Mouse (Mus musculus): ENCODE measurements around the gene Atg10.
"Not testable (repeated sequence)": the region's sequence is repeated elsewhere in the genome, so short reads cannot be mapped to it uniquely, and the experiment has no call there.

The Atg10 gene

DNA sequence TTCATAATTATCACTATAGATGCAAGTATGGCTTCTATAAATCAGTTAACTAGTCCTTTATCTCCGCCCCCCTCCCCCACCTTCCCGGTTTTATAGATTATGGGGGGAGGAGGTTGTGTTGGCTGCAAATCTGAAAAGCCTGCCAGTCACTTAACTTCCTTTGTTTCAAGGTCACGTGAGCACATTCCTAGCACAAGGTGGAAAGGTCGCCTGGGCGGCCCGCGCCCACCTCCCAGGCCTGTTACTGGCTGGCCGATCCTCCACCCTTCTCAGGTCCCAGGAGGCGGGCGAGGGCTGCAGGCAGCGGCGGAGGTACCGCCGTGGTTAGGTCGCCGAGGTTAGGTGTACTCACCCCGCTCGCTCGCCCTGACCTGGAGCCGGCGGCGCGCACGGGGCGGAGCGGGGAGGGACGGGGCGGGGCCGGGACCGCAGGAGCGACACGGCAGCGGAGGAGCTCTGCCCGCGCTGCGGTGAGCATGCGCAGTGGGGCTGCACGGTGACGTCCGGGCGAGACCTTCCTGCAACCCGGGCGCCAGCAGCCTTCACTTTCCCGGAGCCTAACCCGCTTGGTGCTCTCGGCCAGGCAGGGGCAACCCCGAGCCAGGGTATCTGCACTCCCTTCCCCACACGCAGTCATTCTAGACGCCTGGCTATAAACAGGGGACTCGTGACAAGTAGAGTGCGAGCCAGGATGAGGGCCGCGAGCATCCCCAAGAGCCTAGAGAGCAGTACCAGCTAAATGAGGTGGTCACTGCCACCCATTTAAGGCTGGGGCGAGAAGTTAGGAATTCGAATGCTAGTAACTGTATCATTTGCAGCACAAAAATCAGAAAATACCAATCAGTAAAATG lies at the start of gene Atg10:
TSS of gene Atg10 (minus strand) at position 382 of the 851 bp plus-strand sequence.
- peak; percentile 94 for DNase-seq

DNA sequence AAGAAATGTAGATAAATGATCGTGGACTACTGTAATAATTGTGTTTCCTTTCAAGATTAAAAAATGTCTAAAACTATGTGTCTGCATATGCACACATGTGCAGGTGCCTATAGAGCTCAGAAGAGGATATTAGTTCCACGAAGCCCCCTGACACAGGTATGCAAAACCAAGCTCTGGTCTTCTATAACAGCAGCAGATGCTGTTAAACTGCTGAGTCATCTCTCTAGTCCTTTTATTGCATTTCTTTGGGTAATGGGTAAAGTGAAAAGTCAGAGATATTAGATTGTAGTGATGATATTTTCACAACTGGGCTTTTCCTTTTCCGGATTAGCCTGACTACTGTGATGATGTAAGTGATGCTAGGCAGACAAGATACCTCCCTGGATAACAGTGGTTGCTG lies 28.6 kb upstream of the Atg10 start:
- no peak for DNase-seq

- no peak for DNase-seq
Measured at GRCm38 (mm10) chr13:91251636-91252035, 27.9 kb upstream of the Atg10 start.

GRCm38 (mm10) chr13:91250050-91250449 lies 26.3 kb upstream of the Atg10 start:
- DNase-seq = not testable (repeated sequence)

DNA sequence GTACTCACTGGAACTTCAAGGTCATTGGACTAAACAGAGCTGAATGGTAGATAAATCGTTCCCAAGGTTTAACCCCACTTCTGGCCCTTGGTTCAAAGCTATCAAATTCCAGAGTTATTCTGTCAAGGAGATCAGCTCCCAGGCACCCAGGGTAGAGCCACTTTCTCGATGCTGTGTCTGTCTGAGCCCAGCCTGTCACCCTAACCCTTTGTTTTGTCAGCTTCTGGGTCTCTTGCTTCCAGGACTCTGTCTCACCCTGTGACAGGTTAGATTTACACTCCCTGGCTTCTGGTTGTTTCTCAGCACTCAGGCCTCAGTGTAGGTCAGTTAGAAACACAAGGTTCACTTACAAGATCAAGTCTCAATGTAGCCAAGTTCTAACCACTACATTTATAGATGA lies 22.7 kb upstream of the Atg10 start:
- DNase-seq = no peak

DNA sequence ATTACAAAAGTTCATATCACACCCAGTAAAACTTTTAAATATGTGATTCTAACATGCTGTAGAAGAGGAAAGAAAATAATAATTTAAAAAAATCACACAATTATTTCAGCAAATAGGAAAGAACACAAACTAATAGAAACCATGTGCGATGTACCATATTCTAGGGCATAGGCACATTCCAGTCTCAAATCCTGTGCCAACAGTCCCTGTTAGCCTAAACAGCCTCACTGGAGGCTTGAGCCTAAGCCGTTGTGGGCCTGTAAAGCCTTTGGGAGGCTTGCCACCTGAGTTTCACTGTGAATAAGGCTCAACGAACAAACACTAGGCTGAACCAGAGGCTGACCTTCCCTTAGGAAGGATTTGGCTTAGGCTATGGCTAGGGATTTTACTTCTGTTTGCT lies 14.2 kb upstream of the Atg10 start:
- DNase-seq = no peak

GRCm38 (mm10) chr13:91236884-91237283 lies 13.1 kb upstream of the Atg10 start:
- no peak for DNase-seq

- no peak for DNase-seq
Measured at GRCm38 (mm10) chr13:91224438-91224814, 658 bp upstream of the Atg10 start.

DNA sequence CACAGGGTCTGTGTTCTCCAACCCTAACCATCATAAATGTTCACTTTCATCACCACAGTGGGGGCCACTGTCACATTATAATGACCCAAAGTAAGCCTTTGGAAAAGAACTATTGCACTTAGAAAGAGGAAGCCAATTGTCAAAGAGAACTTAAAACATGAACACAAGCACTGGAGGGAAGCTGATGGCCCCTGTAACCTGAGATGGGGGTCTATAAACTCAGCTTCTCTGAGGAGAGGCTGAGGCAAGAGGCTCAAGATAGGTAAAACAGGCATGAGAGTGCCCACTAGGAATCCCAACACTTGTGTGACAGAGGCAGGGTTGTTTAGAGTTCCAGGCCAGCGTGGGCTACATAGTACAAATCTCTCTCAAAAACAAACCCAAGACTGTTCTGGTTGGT lies 705 bp downstream of the Atg10 start:
- DNase-seq = peak; percentile 21

- no peak for DNase-seq
Measured at GRCm38 (mm10) chr13:91221696-91222095, 2.1 kb downstream of the Atg10 start.

- DNase-seq = no peak
Measured at GRCm38 (mm10) chr13:91217691-91218090, 6.1 kb downstream of the Atg10 start.

DNA sequence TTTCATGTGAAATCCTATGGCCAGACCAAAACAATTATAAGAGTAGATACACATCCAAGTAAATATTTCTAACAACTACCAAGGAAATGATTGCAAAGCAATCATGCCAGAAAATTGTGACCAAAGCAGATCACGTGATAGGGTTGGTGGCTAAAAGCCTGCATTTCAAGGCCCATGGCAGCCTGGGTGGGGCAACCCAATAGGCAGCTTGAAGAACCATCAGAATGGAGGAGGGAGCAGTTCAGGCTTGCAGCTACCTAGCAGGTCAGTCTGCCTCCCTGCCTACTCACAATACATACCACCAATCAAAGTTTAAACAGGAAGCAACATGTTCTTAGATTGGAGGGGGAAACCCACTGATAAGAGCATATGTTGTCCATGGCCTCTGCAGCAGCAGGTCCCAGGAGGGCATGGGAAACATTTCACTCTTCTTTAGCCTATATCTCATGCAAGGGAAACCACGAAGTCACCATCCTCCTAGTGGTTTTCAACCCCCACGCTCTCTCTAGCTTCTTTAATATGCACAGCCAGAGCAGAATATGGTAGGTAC lies 7.0 kb downstream of the Atg10 start:
- no peak for DNase-seq

GRCm38 (mm10) chr13:91212958-91213357 lies 10.8 kb downstream of the Atg10 start:
- no peak for DNase-seq

- no peak for DNase-seq
Measured at GRCm38 (mm10) chr13:91206237-91206636, 17.5 kb downstream of the Atg10 start.

GRCm38 (mm10) chr13:91202564-91202963 lies 21.2 kb downstream of the Atg10 start:
- DNase-seq = no peak

DNA sequence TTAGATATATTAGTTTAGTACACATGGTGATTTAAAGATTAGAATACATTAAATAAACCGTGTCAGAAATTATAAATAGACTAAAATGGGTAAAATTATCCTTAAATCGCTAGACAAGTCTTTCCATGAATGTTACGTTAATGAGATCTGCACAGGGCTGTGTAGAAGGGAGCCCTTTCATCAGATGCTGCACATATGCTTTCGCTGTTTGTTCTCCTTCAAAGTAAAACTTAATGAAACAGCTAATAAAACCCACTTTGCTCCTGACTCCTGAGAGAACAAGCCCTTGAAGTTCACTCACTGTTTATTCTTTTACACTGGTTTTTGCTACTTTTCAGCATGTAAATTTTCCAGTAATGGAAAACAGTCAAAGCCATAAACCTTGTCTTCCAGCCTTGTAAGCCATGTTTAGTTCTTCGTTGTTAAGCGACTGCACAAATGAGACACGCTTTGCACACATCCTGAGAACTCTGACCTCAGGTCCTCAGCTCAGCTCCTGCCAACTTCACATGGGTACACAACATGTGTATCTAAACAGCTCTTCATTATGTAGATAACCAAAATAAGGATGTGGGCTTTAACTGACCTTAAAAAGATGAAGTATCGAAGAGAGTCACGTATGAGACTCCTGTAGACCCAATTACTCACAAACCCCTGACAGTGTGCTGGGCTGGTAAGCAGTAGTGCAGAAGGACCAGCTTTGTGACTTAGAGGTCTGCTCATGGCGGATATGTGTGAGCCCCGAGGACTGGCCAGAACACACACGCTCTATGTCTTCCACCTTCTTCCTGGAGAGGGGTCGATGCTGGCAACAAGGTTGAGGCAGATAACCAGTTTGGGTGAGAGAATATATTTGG lies 36.2 kb downstream of the Atg10 start:
- no peak for DNase-seq

DNA sequence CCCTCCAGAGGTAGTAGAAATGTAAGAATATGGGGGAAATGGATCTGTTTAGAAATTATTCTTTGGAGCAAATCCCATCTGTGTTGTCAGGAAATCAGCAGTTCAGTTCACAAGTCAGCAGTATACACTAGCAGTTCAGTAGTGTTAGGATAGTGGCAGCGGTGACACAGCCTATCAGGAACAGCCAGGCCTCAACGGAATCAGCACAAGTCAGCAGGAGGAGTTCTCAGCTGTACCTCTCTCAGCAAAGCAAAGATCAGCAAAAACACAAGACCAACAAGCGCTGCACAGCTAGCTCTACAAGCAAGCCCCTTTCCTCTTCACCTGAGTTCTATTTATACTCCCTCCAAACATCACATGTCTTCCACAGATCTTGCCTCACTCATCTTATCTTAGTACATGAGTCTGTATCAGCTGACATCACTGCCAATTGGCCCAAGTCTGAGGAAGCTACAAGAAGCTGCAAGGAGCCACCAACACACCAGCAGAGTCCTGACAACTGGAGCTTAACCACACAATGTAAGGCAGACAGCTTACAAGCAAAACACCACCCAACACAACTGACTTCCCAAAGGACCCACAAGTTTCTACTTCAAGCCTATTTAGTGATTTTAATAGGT lies 38.4 kb downstream of the Atg10 start:
- no peak for DNase-seq

DNA sequence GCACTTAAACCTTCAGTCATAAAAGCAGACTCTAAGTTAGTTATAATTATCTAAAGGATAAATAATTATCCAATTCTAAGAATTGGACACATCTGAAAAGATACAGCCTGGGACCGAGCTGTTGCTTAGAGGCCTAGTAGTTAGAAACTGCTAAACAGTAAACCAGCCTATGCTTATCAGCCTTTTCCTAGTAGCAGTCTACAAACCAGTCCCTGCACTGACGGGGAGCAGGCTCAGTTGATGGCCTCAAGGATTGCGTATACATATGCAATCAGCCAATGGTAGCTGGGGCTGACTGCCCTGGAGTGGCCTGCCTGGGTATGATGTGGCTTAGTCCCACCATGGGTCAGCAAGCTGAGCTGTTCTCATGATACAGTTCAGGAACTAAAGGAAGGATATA lies 39.5 kb downstream of the Atg10 start:
- no peak for DNase-seq

DNA sequence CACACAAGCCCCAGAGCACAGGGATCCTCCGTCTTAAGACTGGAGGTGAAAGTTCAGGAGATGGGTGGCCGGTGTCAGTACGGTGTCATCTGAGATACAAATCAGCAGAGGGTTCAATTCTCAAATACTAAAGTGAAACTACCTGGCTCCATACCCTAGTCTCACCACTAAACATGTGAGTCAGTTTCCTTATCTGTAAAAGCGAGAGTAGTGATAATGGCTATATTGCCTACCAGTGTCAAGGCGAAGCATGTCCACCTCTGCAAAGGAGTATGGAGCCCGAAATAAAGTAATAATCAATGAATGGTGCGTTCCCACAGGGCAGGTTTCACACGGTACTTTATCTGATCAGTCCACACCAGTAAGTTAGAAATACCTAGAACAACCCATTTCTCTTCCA lies 43.4 kb downstream of the Atg10 start:
- DNase-seq = no peak

DNA sequence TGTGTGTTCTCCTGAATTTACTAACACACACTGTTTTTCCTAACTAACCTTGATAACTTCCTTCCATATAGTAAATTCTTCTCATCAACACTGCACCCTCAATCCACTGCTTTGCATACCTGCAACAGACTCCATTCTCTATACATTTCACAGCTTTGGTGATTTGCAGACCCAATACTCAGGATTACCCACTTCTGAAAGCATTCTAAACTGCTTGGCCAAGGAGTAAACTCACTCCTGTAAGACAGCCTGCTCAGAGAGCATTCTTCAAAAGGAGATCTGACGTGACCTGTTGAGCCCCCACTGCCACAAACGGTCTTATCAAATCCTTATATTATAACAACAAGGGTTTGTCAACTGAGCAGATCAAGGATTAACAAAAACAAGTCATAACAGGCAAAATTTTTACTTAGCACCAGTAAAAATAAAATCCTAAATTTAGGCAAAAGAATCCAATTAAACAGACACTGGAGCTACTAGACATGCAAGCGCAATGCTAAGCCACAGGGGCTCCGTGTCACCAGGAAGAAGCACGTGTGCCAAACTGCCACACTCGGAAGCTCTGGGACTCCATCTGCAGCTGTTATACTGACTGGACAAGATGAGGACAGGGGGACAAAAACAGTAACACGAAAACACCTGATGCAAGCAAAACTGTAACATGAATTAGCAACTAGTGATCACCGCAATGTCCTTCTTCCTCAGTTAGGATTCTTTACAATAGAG lies 44.4 kb downstream of the Atg10 start:
- peak; percentile 41 for DNase-seq

DNA sequence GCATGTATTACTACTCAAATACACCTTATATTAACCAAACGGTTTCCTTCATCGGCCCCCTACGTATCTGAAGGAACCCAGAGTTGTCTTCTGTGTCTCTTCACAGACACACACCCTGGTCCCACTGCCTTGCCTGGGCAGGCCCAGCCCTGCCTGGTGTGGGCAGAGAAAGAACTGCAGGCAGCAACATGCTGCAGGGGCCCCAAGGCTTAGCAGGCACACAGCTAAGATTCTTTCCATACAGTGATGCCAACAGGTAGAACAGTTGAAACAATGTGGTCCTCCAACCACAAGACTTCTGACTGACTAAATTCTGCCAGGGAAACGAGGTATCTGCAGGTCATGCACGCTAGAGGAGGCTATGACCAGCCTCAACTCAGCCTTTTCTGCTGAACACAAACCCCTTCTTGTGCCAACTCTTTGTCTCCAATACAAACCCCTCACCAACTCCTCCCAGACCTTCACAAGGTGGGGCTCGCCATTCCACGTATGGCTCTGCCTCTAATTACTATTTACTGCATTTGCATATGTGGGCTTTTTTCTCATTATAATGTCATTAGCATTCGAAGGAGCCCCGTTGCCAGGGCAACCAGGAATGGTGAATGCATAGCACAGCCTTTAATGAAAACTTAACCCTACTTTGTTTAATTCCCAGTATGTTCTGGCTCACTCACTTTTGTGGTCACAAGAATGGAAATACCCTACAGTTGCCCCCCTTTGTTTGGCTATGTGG lies 45.2 kb downstream of the Atg10 start:
- no peak for DNase-seq

GRCm38 (mm10) chr13:91175347-91175746 lies 48.4 kb downstream of the Atg10 start:
- DNase-seq = peak; percentile 83
